Mouse (Mus musculus) testis, adult 2 months (tissue): ENCODE measurements around the gene Wdr1.

Experiments
- CTCF ChIP-seq: fragments of 200-500 bp; IDR thresholded peaks from 2 replicates; pipeline ENCODE4 v1.5.1; 2012; ENCODE audit warnings: low read depth, mild to moderate bottlenecking, inconsistent platforms, low read length, moderate library complexity; ENCODE audit not compliant: control insufficient read depth, insufficient read depth, insufficient replicate concordance
- POLR2A ChIP-seq: fragments of 200-500 bp; IDR thresholded peaks from 2 replicates; pipeline ENCODE4 v1.6.1; 2012; ENCODE audit warnings: low read depth, mild to moderate bottlenecking, inconsistent platforms, low read length, moderate library complexity; ENCODE audit not compliant: control insufficient read depth

- TF ChIP-seq CTCF (no peak), POLR2A (no peak)
Observed at GRCm38 (mm10) chr5:38553953-38554352, 9.1 kb downstream of the Wdr1 start.
